Mouse (Mus musculus): ENCODE data around the gene Haao. TPM values are rescaled to one million over a fixed set of nuclear protein-coding genes. Genes with fewer than 3 reads are reported as not detected.

The Haao gene
- polyA plus RNA-seq, 1 experiment from 2014 or later: 93.3 TPM

GRCm38 (mm10) chr17:83873363-83874141 is 25.8 kb upstream of the Haao start:
- ATAC-seq (no peak), DNase-seq (no peak)
- Histone ChIP-seq H3K4me3 (ENCODE audit: low read depth, low read length) (no peak overlapping the region), H3K4me2 (ENCODE audit: low read depth, low read length) (no peak overlapping the region), H3K27me3 (ENCODE audit: insufficient read depth, low read length) (no peaks in the 10 kb centered on the region), H3K9me3 (ENCODE audit: low read length) (no peaks in the 10 kb centered on the region), H3K4me1 (ENCODE audit: insufficient read depth) (no peaks in the 10 kb centered on the region), H3K27ac (ENCODE audit: low read depth) (no peak overlapping the region), H3K36me3 (replicated peaks; ENCODE audit: insufficient read depth, low read length) (no peaks in the 10 kb centered on the region), H3K9ac (replicated peaks) (no peak overlapping the region)
- TF ChIP-seq EP300 (IDR thresholded peaks at IDR 0.05; ENCODE audit: low read depth): no peak
- no peak for TF ChIP-seq CTCF (IDR thresholded peaks at IDR 0.05; ENCODE audit: low read depth)
- 74% methylated on average over 19 of the region's 19 CpGs for WGBS (ENCODE audit: insufficient replicate concordance)

DNA sequence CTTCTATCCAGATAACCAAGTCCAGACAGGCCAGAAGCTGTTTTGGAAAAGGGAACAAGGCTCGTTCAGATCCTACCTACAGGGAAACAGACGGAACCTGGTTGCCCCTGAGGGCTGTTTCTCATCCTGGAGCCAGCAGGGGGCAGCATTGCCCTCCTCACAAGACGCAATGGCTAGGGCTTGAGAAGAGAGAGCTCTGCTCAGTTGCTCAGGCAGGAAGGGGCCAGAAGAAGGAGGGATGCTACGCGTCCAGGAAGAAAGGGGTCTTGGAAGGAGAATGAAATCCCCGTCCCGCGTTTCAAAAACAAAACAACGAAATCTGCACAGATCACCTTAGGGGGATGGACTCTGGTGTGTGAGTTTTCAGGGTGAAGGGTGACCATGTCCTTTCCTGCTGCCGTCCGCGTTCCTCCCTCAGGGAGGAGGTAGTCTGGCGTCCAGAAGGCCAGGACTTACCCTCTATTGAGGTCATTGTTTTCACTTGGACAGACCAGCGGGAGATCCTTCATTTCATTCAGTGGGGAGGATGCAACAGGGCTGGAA is 25.1 kb upstream of the Haao start:
- no peak overlapping the region for H3K9ac ChIP-seq (replicated peaks)
- no peaks in the 10 kb centered on the region for H3K4me1 ChIP-seq (ENCODE audit: insufficient read depth)
- no peaks in the 10 kb centered on the region for H3K36me3 ChIP-seq (replicated peaks; ENCODE audit: insufficient read depth, low read length)
- H3K9me3 ChIP-seq (ENCODE audit: low read length): no peaks in the 10 kb centered on the region
- no peak for TF ChIP-seq EP300 (IDR thresholded peaks at IDR 0.05; ENCODE audit: low read depth)
- TF ChIP-seq CTCF (IDR thresholded peaks at IDR 0.05; ENCODE audit: low read depth): peak; percentile 94
- ATAC-seq (peak; percentile 37), DNase-seq (peak; percentile 84)
- no peak overlapping the region for H3K4me2 ChIP-seq (ENCODE audit: low read depth, low read length)
- WGBS (ENCODE audit: insufficient replicate concordance): 21% methylated on average over 14 of the region's 14 CpGs
- 0 out of 2 replicates have a peak overlapping the region, but pooled peaks have one; percentile 2 for H3K4me3 ChIP-seq (ENCODE audit: low read depth, low read length)
- no peaks in the 10 kb centered on the region for H3K27me3 ChIP-seq (ENCODE audit: insufficient read depth, low read length)
- no peak overlapping the region for H3K27ac ChIP-seq (ENCODE audit: low read depth)

GRCm38 (mm10) chr17:83871354-83871753 is 23.6 kb upstream of the Haao start:
- 75% methylated on average over 5 of the region's 5 CpGs for WGBS (ENCODE audit: insufficient replicate concordance)
- Histone ChIP-seq H3K4me2 (ENCODE audit: low read depth, low read length) (no peak overlapping the region), H3K36me3 (replicated peaks; ENCODE audit: insufficient read depth, low read length) (no peaks in the 10 kb centered on the region), H3K4me3 (ENCODE audit: low read depth, low read length) (no peak overlapping the region), H3K27ac (ENCODE audit: low read depth) (no peak overlapping the region), H3K9me3 (ENCODE audit: low read length) (no peaks in the 10 kb centered on the region), H3K9ac (replicated peaks) (no peak overlapping the region), H3K4me1 (ENCODE audit: insufficient read depth) (no peaks in the 10 kb centered on the region), H3K27me3 (ENCODE audit: insufficient read depth, low read length) (no peaks in the 10 kb centered on the region)
- DNase-seq (no peak), ATAC-seq (peak; percentile 38; the same call in 1 of the 2 replicates)
- TF ChIP-seq CTCF (IDR thresholded peaks at IDR 0.05; ENCODE audit: low read depth): no peak
- TF ChIP-seq EP300 (IDR thresholded peaks at IDR 0.05; ENCODE audit: low read depth): no peak

- TF ChIP-seq CTCF (IDR thresholded peaks at IDR 0.05; ENCODE audit: low read depth) (no peak), EP300 (IDR thresholded peaks at IDR 0.05; ENCODE audit: low read depth) (no peak)
- Histone ChIP-seq H3K4me3 (ENCODE audit: low read depth, low read length) (no peak overlapping the region), H3K36me3 (replicated peaks; ENCODE audit: insufficient read depth, low read length) (no peaks in the 10 kb centered on the region), H3K9me3 (ENCODE audit: low read length) (no peaks in the 10 kb centered on the region), H3K4me1 (ENCODE audit: insufficient read depth) (no peaks in the 10 kb centered on the region), H3K27me3 (ENCODE audit: insufficient read depth, low read length) (no peaks in the 10 kb centered on the region), H3K27ac (ENCODE audit: low read depth) (no peak overlapping the region), H3K9ac (replicated peaks) (no peak overlapping the region), H3K4me2 (ENCODE audit: low read depth, low read length) (no peak overlapping the region)
- DNase-seq: no peak
- peak; percentile 55 for ATAC-seq
- WGBS (ENCODE audit: insufficient replicate concordance): 60% methylated on average over 4 of the region's 4 CpGs
Observed at GRCm38 (mm10) chr17:83870385-83870784, 22.6 kb upstream of the Haao start.

DNA sequence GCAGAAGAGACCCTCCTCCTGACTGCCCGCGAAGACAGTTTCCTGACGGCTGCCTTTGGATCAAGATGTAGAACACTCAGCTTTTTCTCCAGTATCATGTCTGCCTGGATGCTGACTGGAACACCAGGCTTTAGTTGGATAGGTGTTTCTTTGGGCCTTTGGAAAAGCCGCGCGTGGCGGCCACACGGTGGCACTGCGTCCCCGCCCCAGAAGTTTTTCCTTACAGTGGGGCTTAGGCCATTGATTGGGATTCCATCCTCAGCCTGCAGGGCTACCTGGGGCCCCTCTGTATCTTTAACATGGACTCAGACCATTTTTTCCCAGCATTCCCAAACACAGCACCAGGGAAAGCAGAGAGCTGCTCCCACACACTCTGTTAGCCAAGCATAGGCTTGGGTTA is 18.8 kb upstream of the Haao start:
- Histone ChIP-seq H3K27ac (ENCODE audit: low read depth) (no peak overlapping the region), H3K9ac (replicated peaks) (no peak overlapping the region), H3K9me3 (ENCODE audit: low read length) (no peaks in the 10 kb centered on the region), H3K36me3 (replicated peaks; ENCODE audit: insufficient read depth, low read length) (no peaks in the 10 kb centered on the region), H3K4me2 (ENCODE audit: low read depth, low read length) (no peak overlapping the region), H3K27me3 (ENCODE audit: insufficient read depth, low read length) (0 out of 2 replicates have a peak, but pooled peaks cover 3% of the 10 kb centered on the region), H3K4me1 (ENCODE audit: insufficient read depth) (peaks cover 9% of the 10 kb centered on the region), H3K4me3 (ENCODE audit: low read depth, low read length) (no peak overlapping the region)
- ATAC-seq (no peak), DNase-seq (peak; percentile 46)
- WGBS (ENCODE audit: insufficient replicate concordance): 31% methylated on average over 10 of the region's 10 CpGs
- peak; percentile 69 for TF ChIP-seq CTCF (IDR thresholded peaks at IDR 0.05; ENCODE audit: low read depth)
- TF ChIP-seq EP300 (IDR thresholded peaks at IDR 0.05; ENCODE audit: low read depth): no peak

DNA sequence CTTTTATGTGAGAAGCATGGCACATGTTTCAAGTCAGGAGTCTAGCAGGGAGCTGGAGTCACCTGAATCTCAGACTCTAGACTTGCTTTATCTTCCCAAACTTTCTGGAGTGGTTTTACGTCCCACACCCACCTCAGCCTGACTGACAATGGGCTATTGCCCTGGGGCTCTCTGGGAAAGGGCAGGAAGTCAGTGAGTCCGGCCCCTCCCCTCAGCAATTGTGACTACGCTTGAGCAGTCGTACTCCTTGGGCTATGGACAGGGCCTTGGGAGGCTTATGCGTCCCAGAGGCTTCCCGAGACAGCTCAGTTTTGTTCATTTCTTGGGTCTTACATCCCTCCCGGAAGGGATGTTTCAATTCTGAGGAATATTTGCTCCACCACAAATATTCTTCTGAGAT is 17.6 kb upstream of the Haao start:
- ATAC-seq: no peak
- no peak overlapping the region for H3K4me3 ChIP-seq (ENCODE audit: low read depth, low read length)
- DNase-seq: no peak
- TF ChIP-seq EP300 (IDR thresholded peaks at IDR 0.05; ENCODE audit: low read depth) (no peak), CTCF (IDR thresholded peaks at IDR 0.05; ENCODE audit: low read depth) (no peak)
- no peak overlapping the region for H3K9ac ChIP-seq (replicated peaks)
- no peak overlapping the region for H3K27ac ChIP-seq (ENCODE audit: low read depth)
- H3K4me2 ChIP-seq (ENCODE audit: low read depth, low read length): no peak overlapping the region
- H3K27me3 ChIP-seq (ENCODE audit: insufficient read depth, low read length): 0 out of 2 replicates have a peak, but pooled peaks cover 3% of the 10 kb centered on the region
- peaks cover 9% of the 10 kb centered on the region for H3K4me1 ChIP-seq (ENCODE audit: insufficient read depth)
- H3K36me3 ChIP-seq (replicated peaks; ENCODE audit: insufficient read depth, low read length): no peaks in the 10 kb centered on the region
- H3K9me3 ChIP-seq (ENCODE audit: low read length): no peaks in the 10 kb centered on the region
- 75% methylated on average over 7 of the region's 7 CpGs for WGBS (ENCODE audit: insufficient replicate concordance)
